Mouse (Mus musculus) E14TG2a.4 (cell line): ENCODE measurements at regions not wholly inside any gene's neighbourhood (a gene's known extent, or its start where the extent isn't known, plus 50 kb on each side); places are given as distances from the start of the nearest gene placed in this dataset.

Experiments used
- CTCF ChIP-seq: conservative IDR thresholded peaks from 2 replicates; pipeline ENCODE4 v1.5.1; 2014; ENCODE audit warnings: low read length
- NANOG ChIP-seq: IDR thresholded peaks from 2 replicates; pipeline ENCODE4 v1.6.1; 2014; ENCODE audit warnings: borderline replicate concordance, low read length, mixed read lengths

- TF ChIP-seq CTCF (no peak), NANOG (no peak)
Measured at GRCm38 (mm10) chr4:124052387-124052786, 134.6 kb upstream of the 4930535I16Rik start.
